Mouse (Mus musculus) large intestine, adult 2 months (tissue): ENCODE data around the gene Lrpprc. TPM values are rescaled to one million over a fixed set of nuclear protein-coding genes. Genes with fewer than 3 reads are reported as not detected.
A peak's percentile ranks its signal among the peaks of the same experiment; 100 is the strongest.

ENCODE experiments used
- DNase-seq: peaks from one replicate; pipeline ENCODE4 v3.0.0-alpha.2; 2012; ENCODE audit warnings: low read depth, low spot score
- WGBS: fragments of 180-500 bp; shearing (Covaris S2); methylation state at CpG from one replicate; pipeline ENCODE4 v1.1.7; 2018; 5-methylcytosine and 5-hydroxymethylcytosine counted together
- polyA plus RNA-seq: library from polyadenylated mRNA; depleted of rRNA; stranded (reverse); fragments of >200 nt; gene quantifications from 2 replicates; pipeline ENCODE4 v1.2.3, GENCODE M21; 2012

Gene Lrpprc
- polyA plus RNA-seq, 1 experiment = 8.4 TPM

DNA sequence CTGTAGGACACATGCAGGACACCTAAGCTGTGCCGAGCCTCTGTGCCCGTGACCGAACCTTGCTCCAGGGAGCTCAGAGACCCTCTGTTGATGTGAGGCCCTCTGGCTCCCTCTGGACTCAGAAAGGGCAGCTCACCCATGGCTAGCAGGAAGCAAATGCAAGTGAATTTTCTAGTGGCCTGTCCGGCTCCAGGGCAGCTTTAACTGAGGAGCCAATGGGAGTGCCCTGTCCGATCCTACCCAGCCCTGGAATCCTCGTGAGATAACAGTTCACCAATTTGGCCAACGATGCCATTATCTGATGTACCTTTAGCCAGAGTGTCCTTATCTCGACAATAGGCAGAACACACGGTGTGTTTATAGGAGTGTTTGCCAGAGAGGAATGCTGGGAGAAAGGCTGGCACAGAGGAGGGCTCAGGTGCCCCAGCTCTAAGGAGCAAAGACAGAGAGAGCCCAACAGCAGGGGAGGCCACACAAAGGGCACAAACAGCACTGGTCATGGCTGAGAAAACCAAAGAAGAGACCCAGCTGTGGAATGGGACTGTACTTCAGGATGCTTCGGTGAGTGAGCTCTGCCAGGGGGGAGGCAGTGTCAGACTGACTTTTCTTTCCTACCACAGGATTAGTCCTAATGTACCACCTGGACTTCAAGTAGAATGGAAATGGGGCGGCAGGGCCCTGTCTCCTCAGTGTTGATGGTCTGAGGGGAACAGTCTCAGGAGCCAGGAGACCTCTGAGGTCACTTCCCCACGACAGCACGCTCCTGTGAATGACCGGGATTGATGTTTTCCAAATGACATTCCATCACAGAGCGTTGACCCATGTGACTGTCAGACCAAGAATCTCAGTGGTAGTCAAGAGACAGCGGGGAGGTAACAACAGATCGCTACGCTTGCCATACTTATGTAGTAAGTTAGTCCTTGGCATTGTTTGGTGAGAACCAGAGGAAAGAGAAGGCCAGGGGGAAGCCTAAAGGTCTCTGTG, 107.6 kb downstream of the Lrpprc start, which contains the start of gene Abcg5:
TSS of gene Abcg5 (minus strand) at position 278 of the 984 bp plus-strand sequence.
- 67% methylated on average over 18 of the region's 18 CpGs for WGBS
- no peak for DNase-seq

DNA sequence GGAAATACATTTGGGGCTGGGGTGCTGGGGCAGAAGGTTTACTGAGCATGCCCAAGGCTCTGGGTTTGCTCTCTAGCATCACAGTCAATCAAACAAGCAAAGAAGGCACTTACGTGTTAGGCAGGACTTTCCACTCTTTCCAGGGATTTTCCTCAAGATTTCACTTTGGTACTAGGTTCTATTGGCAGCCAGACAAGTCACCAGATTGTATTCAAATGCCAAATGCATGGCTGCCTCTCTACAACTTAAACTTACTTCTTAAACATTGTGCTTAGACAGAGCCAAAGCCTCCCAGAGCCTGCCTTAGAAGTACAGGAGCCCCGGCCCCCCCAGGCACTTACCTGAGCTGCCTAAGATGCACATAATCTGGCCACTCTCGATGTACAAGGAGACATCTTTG, 108.9 kb downstream of the Lrpprc start:
- no peak for DNase-seq
- 84% methylated on average over 3 of the region's 3 CpGs for WGBS

DNA sequence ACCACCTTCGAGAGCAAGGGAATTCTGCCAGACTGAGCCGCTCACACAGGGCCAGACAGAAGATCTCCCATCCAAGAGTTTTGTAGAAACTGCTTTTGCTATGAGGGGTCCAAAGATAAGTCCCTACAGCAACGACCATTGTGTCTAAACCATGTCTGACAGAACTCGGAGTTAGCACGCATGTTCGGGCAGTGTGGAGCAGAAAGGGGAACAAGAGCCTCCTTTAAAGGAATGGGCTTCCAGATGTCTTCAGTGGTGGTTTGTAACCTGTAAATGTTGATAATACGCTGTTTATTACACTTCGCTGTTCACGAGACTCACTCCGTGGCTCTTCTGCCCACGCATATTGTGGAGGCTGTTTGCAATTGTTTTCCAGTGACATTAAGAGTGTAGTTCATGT, 113.0 kb downstream of the Lrpprc start:
- no peak for DNase-seq
- 65% methylated on average over 11 of the region's 11 CpGs for WGBS

DNA sequence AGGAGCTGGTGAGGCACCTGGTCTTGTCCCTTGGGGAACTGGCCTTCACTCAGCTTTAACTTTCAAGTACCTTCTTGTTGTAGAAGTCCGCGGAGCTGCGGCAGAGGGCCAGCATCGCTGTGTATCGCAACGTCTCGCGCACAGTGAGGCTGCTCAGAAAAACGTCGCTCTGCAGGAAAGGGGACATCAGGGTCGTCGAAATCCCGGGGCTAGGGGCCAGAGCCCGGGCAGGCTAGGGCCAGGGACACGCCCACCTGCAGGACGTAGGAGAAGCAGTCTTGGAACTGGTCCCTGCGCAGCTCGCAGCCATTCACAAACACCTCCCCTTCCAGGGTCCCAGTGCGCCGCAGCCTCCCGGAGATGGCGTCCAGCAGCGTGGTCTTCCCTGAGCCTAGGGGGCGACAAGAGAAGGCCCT, 114.6 kb downstream of the Lrpprc start, which contains the start of gene Abcg8:
TSS of gene Abcg8 (plus strand) at position 352 of the 416 bp plus-strand sequence.
- no peak for DNase-seq

DNA sequence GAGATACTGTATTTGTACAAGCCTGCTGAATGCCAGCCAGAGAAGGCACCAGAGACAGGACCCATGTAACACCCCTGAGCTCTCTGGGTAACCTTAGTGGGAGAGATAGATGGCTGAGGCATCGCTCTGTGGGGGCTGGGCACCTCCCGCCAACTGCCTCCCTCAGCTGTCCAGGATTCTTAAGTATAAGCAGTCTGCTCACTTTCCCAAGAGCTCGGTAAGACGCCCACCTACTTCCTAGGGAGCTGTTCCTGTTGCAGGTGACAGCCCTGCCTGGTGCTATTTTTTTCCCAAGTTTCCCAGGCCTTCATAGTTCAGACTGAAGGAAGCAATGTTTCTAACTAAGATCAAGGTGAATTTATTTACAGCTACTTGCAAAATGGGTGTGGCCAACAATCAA, 115.4 kb downstream of the Lrpprc start:
- DNase-seq = no peak
- WGBS = 63% methylated on average over 4 of the region's 4 CpGs

More for the DNA sequence above, 114.6 kb downstream of the Lrpprc start, which contains the start of gene Abcg8:
- 8% methylated on average over 24 of the region's 24 CpGs for WGBS

DNA sequence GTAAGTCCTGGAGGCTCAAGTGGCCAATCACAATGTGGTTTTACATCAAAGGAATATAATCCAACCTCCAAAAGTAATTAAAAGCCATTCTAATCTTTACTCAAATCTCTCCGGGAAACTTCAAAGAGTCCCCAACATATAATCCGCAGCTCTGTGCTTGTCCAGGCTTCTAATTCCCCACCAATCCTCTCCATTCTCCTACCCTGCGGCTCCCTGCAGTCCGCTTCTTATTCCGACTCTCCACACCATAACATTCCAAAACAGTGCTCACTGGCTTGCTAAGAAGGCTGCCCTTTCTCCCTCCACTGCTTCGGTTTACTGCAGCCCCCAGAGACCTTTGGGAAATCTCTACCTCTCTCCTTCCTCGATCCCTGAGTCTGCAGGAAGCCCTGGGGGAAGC, 116.5 kb downstream of the Lrpprc start:
- 75% methylated on average over 7 of the region's 7 CpGs for WGBS
- no peak for DNase-seq

DNA sequence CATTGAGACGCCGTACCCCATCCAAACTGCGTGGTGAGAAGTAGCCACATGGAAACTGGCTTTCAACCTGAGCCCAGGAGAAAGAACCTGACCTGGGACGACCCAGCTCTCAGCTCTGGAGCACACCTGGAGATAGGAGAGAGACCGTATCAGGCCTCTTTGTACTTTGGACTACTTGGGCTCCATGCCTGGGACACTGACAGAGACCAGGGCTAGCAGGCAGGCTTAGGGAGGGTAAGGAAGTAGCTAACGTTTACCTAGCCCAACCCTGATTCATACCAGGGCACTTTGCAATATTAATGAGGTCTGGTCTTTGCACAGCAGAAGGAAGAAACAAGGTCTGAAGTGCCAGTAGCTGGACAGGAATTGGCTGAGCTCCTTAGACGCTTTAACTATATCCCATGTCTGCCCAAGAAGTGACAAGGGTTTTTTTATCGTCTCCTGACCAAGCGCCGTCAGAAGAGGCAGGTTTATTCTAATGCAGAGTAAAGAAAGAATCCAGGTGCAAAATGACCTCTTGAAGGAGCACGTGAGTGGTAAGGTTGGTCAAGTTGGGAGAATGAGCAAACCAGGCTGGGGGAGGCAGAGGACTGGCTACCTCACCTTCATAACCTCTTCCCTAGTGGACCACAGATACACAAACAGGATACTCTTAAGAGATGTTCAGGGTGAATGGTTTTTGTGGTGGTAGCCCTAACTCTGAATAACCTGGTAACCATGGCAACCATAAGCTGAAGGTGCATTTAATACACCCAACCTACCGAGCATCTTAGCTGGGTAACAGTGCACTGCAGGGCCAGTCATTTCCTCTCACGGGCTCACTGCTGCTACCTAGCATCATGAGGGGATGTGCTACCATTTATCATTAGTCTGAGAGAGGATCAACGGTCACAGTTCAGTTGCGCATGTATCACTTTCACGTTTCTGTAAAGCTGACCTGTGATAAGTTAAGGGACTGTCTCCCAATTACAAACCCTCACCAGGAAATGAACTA, 117.9 kb downstream of the Lrpprc start:
- 30% methylated on average over 16 of the region's 16 CpGs for WGBS
- peak; percentile 86 for DNase-seq

DNA sequence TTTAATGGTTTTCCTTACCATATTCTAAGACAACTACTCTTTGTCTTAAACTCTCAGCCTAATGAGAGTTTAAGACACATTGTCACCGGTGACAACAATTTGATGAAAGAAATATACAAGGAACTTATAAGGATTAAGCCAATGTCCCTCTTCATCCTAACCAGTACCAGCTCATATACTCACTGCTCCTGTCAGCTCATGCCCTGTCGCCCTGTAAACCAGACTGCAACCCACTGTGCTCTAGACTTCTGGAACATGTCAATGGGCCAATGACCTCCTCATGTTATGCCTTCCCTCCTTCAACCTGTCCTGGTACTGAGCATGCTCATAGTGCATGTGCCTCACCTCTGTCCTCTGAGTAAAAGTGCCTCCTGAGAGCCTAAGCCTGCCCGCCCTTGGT, 122.7 kb downstream of the Lrpprc start:
- DNase-seq = no peak
- 79% methylated on average over 3 of the region's 3 CpGs for WGBS

DNA sequence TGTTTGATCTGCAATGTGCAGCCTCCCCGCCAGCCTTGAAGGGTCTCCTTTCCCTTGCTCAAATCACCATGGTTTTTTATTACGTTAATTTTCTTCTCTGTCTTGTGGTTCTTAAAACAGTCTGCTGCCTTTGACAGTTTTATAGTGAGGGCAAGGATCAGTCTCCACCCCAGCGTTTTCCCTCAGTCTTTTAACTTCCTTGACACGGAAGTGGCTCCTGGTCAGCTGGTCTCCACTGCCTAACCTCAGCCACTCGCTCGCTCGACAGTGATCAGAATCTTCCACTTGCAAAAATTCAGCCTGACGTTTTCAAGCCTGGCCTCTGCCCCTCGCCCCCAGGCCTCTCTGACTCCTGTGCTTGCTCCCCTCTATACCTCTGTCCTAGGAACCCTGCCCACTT, 124.9 kb downstream of the Lrpprc start:
- peak; percentile 69 for DNase-seq
- WGBS = 13% methylated on average over 9 of the region's 9 CpGs

DNA sequence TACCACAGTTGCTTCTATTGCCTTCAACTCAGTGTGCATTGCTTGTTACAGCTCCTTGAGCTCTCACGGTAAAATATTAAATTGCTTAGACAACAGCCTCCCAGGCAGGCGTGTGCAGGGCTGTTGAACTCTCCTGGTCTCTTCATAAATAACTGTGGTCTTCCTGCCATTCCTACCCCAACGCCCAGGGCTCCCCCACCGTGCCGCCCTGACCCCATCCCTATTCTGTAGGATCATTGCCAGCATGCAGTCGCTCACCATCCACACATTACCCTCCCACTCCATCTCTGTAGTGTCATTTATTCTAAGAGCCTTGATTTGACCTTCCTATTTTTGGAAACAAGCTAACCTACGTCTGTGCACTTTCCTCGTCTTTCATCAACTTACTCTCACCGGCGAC, 125.5 kb downstream of the Lrpprc start:
- WGBS = 49% methylated on average over 10 of the region's 10 CpGs
- no peak for DNase-seq

DNA sequence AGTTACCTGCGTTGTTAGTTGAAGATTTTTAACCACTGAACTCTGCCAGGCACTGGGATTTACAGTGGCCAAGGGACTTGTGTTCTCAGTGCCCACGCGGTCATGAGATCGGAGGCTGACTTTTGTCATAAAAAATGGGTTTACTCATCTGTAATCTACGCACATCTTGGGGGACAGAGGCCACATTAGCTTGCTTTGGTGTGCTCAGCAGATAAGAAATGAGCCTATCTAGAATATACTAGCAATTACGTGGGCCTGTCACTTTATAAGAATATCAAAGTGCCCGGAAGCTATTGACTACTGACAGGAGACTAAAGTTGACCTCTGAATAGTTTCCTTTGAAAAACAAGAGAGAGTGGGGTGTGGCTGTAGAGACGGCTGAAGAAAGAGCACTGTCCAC, 131.6 kb downstream of the Lrpprc start:
- no peak for DNase-seq
- 32% methylated on average over 8 of the region's 8 CpGs for WGBS

DNA sequence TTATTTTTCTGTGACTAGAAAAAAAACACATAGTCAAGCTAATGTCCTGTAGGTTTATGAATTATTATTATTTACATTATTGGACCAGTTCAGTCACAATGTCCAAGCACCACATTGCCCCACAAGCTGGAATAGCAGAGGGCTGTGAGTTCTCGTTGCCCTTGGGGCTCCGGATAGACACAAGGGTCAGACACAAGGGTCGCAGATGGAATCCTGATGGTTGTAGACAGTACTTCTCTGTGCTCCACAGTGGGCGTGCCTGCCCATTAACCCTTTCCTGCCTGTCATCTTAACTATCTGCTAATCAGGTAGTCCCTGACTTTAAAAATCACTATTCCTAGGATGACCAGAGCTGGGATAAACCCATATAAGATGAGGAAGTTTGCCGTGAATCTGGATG, 132.4 kb downstream of the Lrpprc start:
- no peak for DNase-seq
- 60% methylated on average over 5 of the region's 5 CpGs for WGBS

DNA sequence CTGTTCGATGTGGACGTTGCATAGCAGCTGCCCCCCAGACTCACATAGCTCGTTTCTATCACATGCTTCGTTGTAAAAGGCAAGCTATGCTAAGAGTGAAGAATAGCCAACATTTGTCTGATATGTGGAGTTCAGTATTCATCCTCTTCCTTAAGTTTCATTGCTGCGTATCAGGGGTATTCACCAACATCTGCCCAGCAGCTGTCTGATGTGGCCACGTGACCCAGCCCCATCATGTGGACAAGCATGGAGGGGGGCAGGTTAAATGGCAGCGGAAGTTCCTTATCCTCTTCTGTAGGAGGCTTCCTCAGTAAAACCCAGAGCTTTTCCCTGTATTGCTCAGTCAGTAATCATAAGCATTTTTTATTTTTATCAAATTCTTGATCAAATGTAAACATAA, 132.8 kb downstream of the Lrpprc start:
- WGBS = 72% methylated on average over 7 of the region's 7 CpGs
- DNase-seq = no peak

DNA sequence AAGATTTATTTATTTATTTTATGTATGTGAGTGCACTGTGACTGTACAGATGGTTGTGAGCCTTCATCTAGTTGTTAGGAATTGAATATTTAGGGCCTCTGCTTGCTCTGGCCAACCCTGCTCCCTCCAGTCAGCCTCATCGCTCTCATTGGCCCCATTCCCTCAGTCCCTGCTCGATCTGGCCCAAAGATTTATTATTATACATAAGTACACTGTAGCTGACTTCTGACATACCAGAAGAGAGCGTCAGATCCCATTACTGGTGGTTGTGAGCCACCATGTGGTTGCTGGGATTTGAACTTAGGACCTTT, 133.2 kb downstream of the Lrpprc start:
- WGBS = 72% methylated on average over 3 of the region's 3 CpGs
- no peak for DNase-seq

DNA sequence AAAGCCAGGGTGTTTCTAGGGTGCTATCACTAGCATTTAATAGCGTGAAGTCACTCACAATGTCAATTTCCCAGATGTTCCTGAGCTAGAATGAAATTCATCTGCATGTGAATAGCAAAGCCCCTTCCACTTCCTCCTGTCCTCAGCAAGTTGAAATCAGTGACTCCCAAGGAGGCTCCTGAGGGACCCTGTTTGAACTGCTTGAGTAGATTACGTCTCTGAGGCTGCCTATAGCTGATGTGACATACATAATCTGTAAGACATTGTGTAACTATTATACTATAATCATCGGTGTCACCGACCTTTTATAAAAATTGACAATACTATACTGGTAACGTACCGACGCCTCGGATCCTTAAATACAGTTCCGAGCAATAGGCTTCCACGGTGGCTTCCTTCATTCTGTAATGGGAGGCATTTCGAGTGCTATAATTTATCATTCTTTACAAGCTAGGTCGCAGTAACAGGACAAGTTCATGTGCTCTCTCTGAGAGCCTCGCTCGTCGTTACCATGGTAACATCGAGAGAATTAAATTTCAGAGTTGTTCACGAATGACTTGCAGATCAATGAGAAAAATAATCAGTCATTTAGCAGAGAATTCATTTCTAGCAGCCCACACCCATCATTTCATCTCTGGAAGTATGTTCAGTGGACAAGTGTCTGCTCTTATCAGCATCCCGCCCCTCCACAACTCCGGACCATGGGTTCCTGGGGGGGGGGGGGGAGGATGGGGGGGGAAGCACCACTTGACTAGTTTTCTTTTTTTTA, 133.8 kb downstream of the Lrpprc start:
- no peak for DNase-seq
- 70% methylated on average over 19 of the region's 19 CpGs for WGBS

DNA sequence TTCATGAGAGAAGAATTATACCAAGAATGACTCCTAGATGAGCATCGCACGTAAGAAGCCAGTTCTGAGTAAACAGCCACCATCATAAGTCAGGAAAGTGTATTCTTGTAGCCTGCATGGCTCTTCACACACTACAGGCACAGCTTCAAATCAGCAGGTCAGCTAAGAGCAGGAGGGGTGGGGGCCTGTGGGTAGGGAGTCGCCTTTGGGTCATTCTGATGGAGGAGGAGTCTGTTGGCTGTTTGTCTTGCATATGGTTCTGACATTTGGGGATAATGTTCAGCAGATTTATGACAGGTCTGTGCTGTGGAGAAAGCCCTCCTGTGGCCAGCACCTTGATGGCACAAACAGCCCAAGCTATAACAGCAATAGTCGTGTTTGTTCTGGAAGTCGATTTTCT, 134.4 kb downstream of the Lrpprc start:
- WGBS = 54% methylated on average over 5 of the region's 5 CpGs
- no peak for DNase-seq
